Mouse (Mus musculus) olfactory bulb, adult 2 months (tissue): ENCODE results near the gene Actn4.
"Not testable (repeated sequence)": the region's sequence is repeated elsewhere in the genome, so short reads cannot be mapped to it uniquely, and the experiment has no call there.

Experiments
- CTCF ChIP-seq: fragments of 200-500 bp; IDR thresholded peaks from 2 replicates; pipeline ENCODE4 v1.5.1; 2012; ENCODE audit warnings: low read depth, mild to moderate bottlenecking, low read length, moderate library complexity; ENCODE audit not compliant: insufficient read depth
- POLR2A ChIP-seq: fragments of 200-500 bp; IDR thresholded peaks from 2 replicates; pipeline ENCODE4 v1.6.1; 2012; ENCODE audit warnings: mild to moderate bottlenecking, low read depth, low read length, moderate library complexity; ENCODE audit not compliant: insufficient read depth

- not testable (repeated sequence) for TF ChIP-seq CTCF, POLR2A
These were observed 6.0 kb upstream of the Actn4 start for GRCm38 (mm10) chr7:28968120-28968519.
